Mouse (Mus musculus) thymus, postnatal 14 days (tissue): ENCODE data around the gene Prl3d3.
"Not testable (repeated sequence)": the region's sequence is repeated elsewhere in the genome, so short reads cannot be mapped to it uniquely, and the experiment has no call there.

Source experiments
- DNase-seq: peaks from one replicate; pipeline ENCODE4 v3.0.0; 2021

The Prl3d3 gene

DNA sequence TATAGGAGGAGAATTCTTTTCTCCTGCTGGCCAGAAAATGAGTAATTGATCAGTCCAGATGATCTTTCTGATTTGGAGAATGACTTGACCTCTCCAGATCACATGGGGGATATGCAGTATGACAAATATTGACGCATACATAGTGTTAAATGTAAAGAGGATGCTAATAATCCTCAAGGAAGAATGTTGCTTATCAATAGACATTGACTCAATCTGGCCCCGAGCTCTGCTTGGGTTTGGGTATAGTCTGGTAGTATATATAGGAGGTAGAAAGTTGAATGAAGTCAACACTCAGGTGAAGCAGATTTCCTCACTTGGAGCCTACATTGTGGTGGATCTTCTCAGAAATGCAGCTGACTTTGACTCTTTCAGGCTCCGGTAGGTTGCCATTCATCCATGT lies at the start of gene Prl3d3:
Gene Prl3d3, plus strand, starts transcription at position 301 of the 400 bp plus-strand sequence.
- not testable (repeated sequence) for DNase-seq

DNA sequence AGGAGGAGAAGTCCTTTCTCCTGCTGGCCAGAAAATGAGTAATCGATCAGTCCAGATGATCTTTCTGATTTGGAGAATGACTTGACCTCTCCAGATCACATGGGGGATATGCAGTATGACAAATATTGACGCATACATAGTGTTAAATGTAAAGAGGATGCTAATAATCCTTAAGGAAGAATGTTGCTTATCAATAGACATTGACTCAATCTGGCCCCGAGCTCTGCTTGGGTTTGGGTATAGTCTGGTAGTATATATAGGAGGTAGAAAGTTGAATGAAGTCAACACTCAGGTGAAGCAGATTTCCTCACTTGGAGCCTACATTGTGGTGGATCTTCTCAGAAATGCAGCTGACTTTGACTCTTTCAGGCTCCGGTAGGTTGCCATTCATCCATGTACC lies 35.2 kb upstream of the Prl3d3 start, which contains the start of gene Prl3d2:
Gene Prl3d2, plus strand, starts transcription at position 301 of the 400 bp plus-strand sequence.
- DNase-seq: not testable (repeated sequence)

DNA sequence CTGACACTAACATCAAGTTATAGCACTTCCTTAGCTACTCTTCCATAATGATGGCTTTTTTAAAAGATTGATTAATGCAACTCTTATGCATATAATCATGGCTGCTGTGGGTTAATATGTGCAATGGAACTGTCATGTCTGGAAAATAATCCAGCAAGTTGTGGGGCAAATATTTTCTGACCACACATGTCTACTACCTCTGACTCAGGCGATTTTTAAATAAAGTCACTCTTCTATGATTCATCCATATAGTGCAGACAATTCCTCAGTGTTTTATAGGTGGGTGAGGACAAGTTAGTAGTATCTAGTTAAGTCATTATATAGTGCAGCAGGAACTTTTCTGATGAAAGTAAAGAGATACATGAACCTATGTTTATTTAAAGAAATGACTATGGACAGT lies 8.3 kb upstream of the Prl3d3 start:
- no peak for DNase-seq

GRCm38 (mm10) chr13:27196359-27196758 lies 39.8 kb downstream of the Prl3d3 start, which contains the start of gene Prl3c1:
Gene Prl3c1, plus strand, starts transcription at chr13:27196659.
- no peak for DNase-seq
